Mouse (Mus musculus) intestine, embryonic 15.5 days (tissue): ENCODE results near the gene Stk40. TPM values are rescaled to one million over a fixed set of nuclear protein-coding genes. Genes with fewer than 3 reads are reported as not detected.
A peak's percentile ranks its signal among the peaks of the same experiment; 100 is the strongest.

ENCODE experiments used
- ATAC-seq: fragments of 200-750 bp; cut with Nextera tagmentation; 2 replicates; pipeline ENCODE4 v1.8.0; 2017; ENCODE audit warnings: moderate TSS enrichment, moderate library complexity
- H3K27ac ChIP-seq: fragments of 300-500 bp; sonication (generic); 2 replicates; pipeline ENCODE4 v1.5.1; 2015; ENCODE audit warnings: mild to moderate bottlenecking, inconsistent platforms
- H3K27me3 ChIP-seq: fragments of 300-500 bp; sonication (generic); replicated peaks from 2 replicates; pipeline ENCODE4 v1.6.1; 2015; ENCODE audit warnings: inconsistent platforms
- H3K36me3 ChIP-seq: fragments of 300-500 bp; sonication (generic); 2 replicates; pipeline ENCODE4 v1.6.1; 2015; ENCODE audit warnings: inconsistent platforms
- H3K4me1 ChIP-seq: fragments of 300-500 bp; sonication (generic); replicated peaks from 2 replicates; pipeline ENCODE4 v1.6.1; 2015; ENCODE audit warnings: inconsistent platforms
- H3K4me2 ChIP-seq: fragments of 300-500 bp; sonication (generic); replicated peaks from 2 replicates; pipeline ENCODE4 v1.6.1; 2015; ENCODE audit warnings: mild to moderate bottlenecking, inconsistent platforms
- H3K4me3 ChIP-seq: fragments of 300-500 bp; sonication (generic); replicated peaks from 2 replicates; pipeline ENCODE4 v1.5.1; 2015; ENCODE audit warnings: inconsistent platforms
- H3K9ac ChIP-seq: fragments of 300-500 bp; sonication (generic); 2 replicates; pipeline ENCODE4 v1.6.1; 2015; ENCODE audit warnings: inconsistent platforms
- H3K9me3 ChIP-seq: fragments of 300-500 bp; sonication (generic); 2 replicates; pipeline ENCODE4 v1.6.1; 2016; ENCODE audit warnings: inconsistent platforms
- WGBS: fragments of 180-500 bp; shearing (Covaris S2); methylation state at CpG from one replicate; pipeline ENCODE4 v1.1.7; 2015; 5-methylcytosine and 5-hydroxymethylcytosine counted together
- polyA plus RNA-seq: library from polyadenylated mRNA; unstranded; fragments of >200 nt; fragmentation: Nextera tagmentation; extraction: Ambion mirVana; gene quantifications from 2 replicates; pipeline ENCODE4 v1.2.1, GENCODE M21; 2015

The Stk40 gene
- polyA plus RNA-seq, 1 experiment from 2014 or later, result 29.5 TPM

DNA sequence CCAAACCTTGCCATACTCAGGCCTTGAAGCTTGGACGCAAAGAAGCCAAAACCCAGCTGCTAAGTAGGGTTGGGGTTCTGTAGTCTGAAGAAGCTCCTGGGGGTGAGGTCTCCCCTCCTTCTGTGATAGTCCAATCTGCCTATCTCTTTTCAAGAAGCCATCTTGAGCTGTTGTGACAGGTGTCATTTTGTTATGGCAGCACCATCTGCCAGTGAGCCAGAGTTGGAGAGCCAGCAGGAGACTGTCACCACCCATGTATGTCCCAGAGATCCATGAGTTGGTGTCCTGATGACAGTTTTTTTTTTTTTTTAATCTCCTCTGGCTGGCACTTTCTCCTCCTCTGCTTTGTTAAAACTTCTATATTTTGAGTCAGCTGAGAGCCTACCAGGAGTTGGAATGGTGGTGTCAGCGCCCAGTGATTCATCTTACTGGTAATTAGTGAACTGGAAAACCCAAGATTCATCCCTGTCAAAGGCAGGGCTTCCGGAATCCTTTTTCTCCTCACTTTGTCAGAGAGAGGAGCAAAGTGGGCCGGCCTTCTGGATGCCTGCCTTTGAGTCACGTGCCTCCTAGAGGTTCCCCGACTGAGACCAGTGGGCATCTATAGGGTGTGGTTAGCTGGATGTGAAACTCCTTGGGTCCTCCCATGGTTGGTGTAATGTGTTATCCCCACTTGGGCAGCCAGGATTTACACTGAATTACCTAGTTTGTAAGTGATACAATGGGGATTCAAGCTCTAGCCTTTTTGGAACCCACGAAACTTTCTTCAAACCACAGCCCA lies 1.5 kb upstream of the Stk40 start:
- 0 out of 2 replicates have a peak overlapping the region, but pooled peaks have one; percentile 30 for H3K9ac ChIP-seq
- peaks cover 30% of the 10 kb centered on the region for H3K4me1 ChIP-seq
- peak overlapping the region; percentile 91 for H3K27ac ChIP-seq
- H3K4me2 ChIP-seq, result peak overlapping the region; percentile 77
- H3K36me3 ChIP-seq, result no peaks in the 10 kb centered on the region
- H3K9me3 ChIP-seq, result no peaks in the 10 kb centered on the region
- 50% methylated on average over 7 of the region's 7 CpGs for WGBS
- H3K4me3 ChIP-seq, result no peak overlapping the region
- ATAC-seq, result no peak
- no peaks in the 10 kb centered on the region for H3K27me3 ChIP-seq

GRCm38 (mm10) chr4:126103057-126103581 lies 638 bp upstream of the Stk40 start:
- Histone ChIP-seq H3K27ac (peak overlapping the region; percentile 91), H3K9ac (peak overlapping the region; percentile 30; the same call in 1 of the 2 replicates), H3K4me1 (peaks cover 33% of the 10 kb centered on the region), H3K4me2 (peak overlapping the region; percentile 77), H3K9me3 (no peaks in the 10 kb centered on the region), H3K27me3 (no peaks in the 10 kb centered on the region), H3K36me3 (no peaks in the 10 kb centered on the region), H3K4me3 (peak overlapping the region; percentile 81)
- under 1% methylated on average over 15 of the region's 15 CpGs for WGBS
- peak; percentile 90 for ATAC-seq

- Histone ChIP-seq H3K9ac (peak overlapping the region; percentile 76), H3K4me2 (peak overlapping the region; percentile 88), H3K36me3 (no peaks in the 10 kb centered on the region), H3K4me1 (peaks cover 40% of the 10 kb centered on the region), H3K27me3 (no peaks in the 10 kb centered on the region), H3K27ac (peak overlapping the region; percentile 70), H3K9me3 (no peaks in the 10 kb centered on the region), H3K4me3 (peak overlapping the region; percentile 81)
- ATAC-seq, result peak; percentile 28
- WGBS, result 2% methylated on average over 33 of the region's 34 CpGs
These were observed 711 bp downstream of the Stk40 start for GRCm38 (mm10) chr4:126104261-126105075.

- Histone ChIP-seq H3K27ac (no peak overlapping the region; the same call in 1 of the 2 replicates), H3K4me1 (peaks cover 46% of the 10 kb centered on the region), H3K27me3 (no peaks in the 10 kb centered on the region), H3K9me3 (no peaks in the 10 kb centered on the region), H3K4me3 (peak overlapping the region; percentile 81), H3K4me2 (peak overlapping the region; percentile 88), H3K36me3 (no peaks in the 10 kb centered on the region), H3K9ac (no peak overlapping the region)
- WGBS, result 67% methylated on average over 7 of the region's 7 CpGs
- no peak for ATAC-seq
These were observed 1.5 kb downstream of the Stk40 start for GRCm38 (mm10) chr4:126105131-126105783.

DNA sequence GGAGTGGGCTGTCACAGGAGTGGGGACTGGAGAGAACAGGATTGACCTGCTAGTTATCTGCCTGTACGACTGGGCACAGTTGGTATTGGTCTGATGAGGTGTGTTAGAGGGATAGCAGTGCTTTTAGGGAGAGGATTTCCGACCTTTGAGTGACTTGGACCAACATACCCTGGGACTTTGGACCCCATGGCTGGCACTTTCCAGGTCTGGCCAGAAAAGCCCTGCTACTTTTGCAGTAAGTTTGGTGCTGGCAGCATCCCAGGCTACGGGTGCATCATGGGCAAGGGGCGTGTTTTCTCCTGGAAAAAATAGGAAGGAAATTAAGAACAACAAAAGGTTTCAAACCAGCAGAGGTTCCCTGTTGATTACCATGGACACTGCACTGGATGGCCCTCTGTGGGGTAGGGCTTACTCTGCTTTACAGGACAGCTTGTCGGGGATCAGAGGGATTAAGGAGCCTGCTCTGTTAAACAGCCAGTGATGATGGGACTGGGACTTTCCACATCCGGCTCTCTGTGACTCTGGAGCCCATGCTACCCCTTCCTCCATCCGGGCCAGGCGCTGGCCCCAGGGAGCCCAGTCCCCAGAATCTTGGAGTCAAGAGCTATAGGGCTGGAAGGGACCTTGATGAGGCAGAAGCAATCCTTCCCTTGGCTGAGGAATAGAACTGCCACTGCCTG lies 4.4 kb downstream of the Stk40 start:
- no peak for ATAC-seq
- Histone ChIP-seq H3K4me3 (no peak overlapping the region), H3K36me3 (no peaks in the 10 kb centered on the region), H3K4me1 (peaks cover 51% of the 10 kb centered on the region), H3K27me3 (no peaks in the 10 kb centered on the region), H3K9ac (no peak overlapping the region), H3K9me3 (no peaks in the 10 kb centered on the region), H3K4me2 (no peak overlapping the region), H3K27ac (no peak overlapping the region)
- WGBS, result 67% methylated on average over 8 of the region's 8 CpGs

GRCm38 (mm10) chr4:126109613-126110373 lies 6.0 kb downstream of the Stk40 start:
- no peaks in the 10 kb centered on the region for H3K36me3 ChIP-seq
- ATAC-seq, result no peak
- H3K9me3 ChIP-seq, result no peaks in the 10 kb centered on the region
- no peak overlapping the region; the same call in 1 of the 2 replicates for H3K9ac ChIP-seq
- no peak overlapping the region for H3K4me3 ChIP-seq
- H3K27ac ChIP-seq, result peak overlapping the region; percentile 88
- WGBS, result 65% methylated on average over 10 of the region's 10 CpGs
- no peaks in the 10 kb centered on the region for H3K27me3 ChIP-seq
- H3K4me1 ChIP-seq, result peaks cover 53% of the 10 kb centered on the region
- peak overlapping the region; percentile 43 for H3K4me2 ChIP-seq

DNA sequence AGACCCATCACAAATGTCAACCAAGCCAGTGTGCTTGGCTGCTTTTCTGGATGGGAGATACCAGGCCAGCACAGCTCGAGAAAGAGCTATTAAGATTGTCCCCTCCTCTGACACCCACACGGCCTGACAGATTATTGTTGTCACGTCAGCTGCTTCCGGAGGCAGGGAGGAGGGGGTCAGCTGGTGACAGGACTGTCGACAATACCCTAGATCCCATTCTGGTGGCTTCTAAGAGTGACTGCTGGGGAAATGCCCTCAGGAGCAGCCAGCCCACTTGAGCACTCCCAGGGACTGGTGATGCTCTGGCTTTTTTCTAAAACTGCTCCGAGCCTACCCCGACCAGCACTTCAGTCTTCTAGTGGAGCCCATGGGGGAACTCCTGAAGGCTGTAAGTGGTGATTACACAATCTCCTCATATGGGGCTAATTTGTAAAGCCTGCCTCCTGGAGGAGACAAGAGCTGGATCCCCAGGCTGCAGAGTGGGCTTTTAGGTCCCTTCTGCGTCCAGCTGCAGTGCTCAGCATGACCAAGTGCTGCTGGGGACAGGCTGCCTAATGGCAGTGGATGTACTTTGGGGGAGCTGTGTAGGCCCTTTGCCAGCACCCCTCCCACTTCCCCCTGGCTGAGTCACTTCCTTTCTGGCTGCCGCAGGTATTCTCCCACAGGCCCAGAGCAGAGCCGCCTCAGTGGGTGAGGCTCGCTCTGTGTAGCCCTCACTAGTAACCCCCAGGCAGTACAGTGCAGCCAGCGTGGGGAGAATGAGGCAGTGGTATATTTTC lies 6.8 kb downstream of the Stk40 start:
- peaks cover 45% of the 10 kb centered on the region for H3K4me1 ChIP-seq
- peak overlapping the region; percentile 88 for H3K27ac ChIP-seq
- H3K9me3 ChIP-seq, result no peaks in the 10 kb centered on the region
- no peaks in the 10 kb centered on the region for H3K36me3 ChIP-seq
- H3K4me2 ChIP-seq, result peak overlapping the region; percentile 43
- WGBS, result 17% methylated on average over 12 of the region's 12 CpGs
- H3K9ac ChIP-seq, result peak overlapping the region; percentile 10; the same call in 1 of the 2 replicates
- H3K4me3 ChIP-seq, result no peak overlapping the region
- H3K27me3 ChIP-seq, result no peaks in the 10 kb centered on the region
- ATAC-seq, result peak; percentile 83

DNA sequence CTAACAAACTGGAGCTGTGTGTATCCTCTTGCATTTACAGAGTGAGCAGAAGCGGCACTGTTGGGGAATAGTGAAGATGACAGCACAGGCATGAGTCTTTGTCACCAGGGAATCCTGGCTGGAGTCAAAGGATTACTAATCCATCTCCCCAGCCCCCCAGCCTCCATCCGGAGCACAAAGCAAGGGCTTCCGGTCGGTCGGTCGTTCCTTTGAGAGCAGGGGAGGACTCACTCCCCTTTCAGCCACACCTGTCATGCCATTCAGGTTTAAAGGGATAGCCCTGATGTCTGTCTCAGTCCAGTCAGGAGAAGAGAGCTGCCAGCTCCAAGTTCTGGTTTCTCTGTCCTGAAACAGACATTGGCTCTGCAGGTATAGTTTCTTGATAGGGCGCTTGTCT lies 7.4 kb downstream of the Stk40 start:
- Histone ChIP-seq H3K4me2 (peak overlapping the region; percentile 43), H3K9ac (no peak overlapping the region), H3K4me1 (peaks cover 39% of the 10 kb centered on the region), H3K4me3 (no peak overlapping the region), H3K27me3 (no peaks in the 10 kb centered on the region), H3K9me3 (no peaks in the 10 kb centered on the region), H3K27ac (peak overlapping the region; percentile 88), H3K36me3 (no peaks in the 10 kb centered on the region)
- ATAC-seq, result 0 out of 2 replicates have a peak, but pooled peaks have one; percentile 12
- 27% methylated on average over 7 of the region's 7 CpGs for WGBS

GRCm38 (mm10) chr4:126113243-126113642 lies 9.5 kb downstream of the Stk40 start:
- Histone ChIP-seq H3K36me3 (no peaks in the 10 kb centered on the region), H3K4me3 (no peak overlapping the region), H3K27ac (no peak overlapping the region), H3K4me1 (peaks cover 34% of the 10 kb centered on the region), H3K4me2 (no peak overlapping the region), H3K9me3 (no peaks in the 10 kb centered on the region), H3K27me3 (no peaks in the 10 kb centered on the region), H3K9ac (no peak overlapping the region)
- WGBS, result 74% methylated on average over 4 of the region's 4 CpGs
- ATAC-seq, result no peak

DNA sequence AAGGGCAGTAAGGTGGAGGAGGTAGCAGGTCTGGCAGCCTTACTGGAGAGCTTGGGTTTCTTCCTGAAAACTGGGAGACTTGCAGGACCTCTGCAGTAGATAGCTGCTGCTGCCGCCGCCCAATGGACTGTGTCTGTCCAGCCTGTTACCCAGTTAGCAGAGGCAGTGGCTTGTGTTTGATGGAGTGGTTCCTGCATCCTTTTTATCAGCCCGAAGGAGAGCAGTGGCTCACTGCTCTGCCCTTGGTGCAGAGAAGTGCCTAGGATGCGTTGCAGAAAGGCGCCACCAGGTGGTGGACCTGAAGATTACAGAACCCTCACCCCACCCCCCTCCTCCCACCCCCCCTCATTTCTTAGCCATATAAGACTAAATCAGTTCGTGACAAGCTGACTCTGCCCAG lies 10.2 kb downstream of the Stk40 start:
- Histone ChIP-seq H3K4me2 (no peak overlapping the region), H3K36me3 (no peaks in the 10 kb centered on the region), H3K4me1 (peaks cover 27% of the 10 kb centered on the region), H3K27ac (no peak overlapping the region), H3K9me3 (no peaks in the 10 kb centered on the region), H3K9ac (no peak overlapping the region), H3K4me3 (no peak overlapping the region), H3K27me3 (no peaks in the 10 kb centered on the region)
- WGBS, result 23% methylated on average over 6 of the region's 6 CpGs
- ATAC-seq, result no peak
